Mouse (Mus musculus): ENCODE measurements around the gene Pqlc2. TPM values are rescaled to one million over a fixed set of nuclear protein-coding genes. Genes with fewer than 3 reads are reported as not detected.

Gene Pqlc2
- total RNA-seq, 2 experiments from 2014 or later = 11.9 to 16.8 TPM

Small RNA genes lying within 50 kb of the gene (microRNA-seq; reads per million reads assigned to microRNA genes)
- 0 reads per million in 2 experiments for gene Gm24245
- 0.23 to 2.3 reads per million in 2 experiments for gene Gm25732

Other genes starting within 250 kb of the Pqlc2 start
- 1 to 10 TPM; 7.9 to 8.5 TPM for gene Htr6, start 235.1 kb downstream of the Pqlc2 start, total RNA-seq (2021)
- gene Nbl1, start 217.7 kb downstream of the Pqlc2 start, total RNA-seq (2021) = 10 to 100 TPM; 77.4 to 93.7 TPM
- gene Minos1, start 179.6 kb downstream of the Pqlc2 start, total RNA-seq (2021) = 100 to 1,000 TPM; 212 to 218 TPM
- gene Capzb, start 117.8 kb downstream of the Pqlc2 start, total RNA-seq (2021) = 100 to 1,000 TPM; 406 to 431 TPM
- gene Akr7a5, start within 50 bp of the Pqlc2 start, total RNA-seq (2021) = 10 to 100 TPM; 28.2 to 29.7 TPM
- 10 to 100 TPM; 45.7 to 48.2 TPM for gene Mrto4, start 41.9 kb upstream of the Pqlc2 start, total RNA-seq (2021)
- gene Emc1, start 41.9 kb upstream of the Pqlc2 start, total RNA-seq (2021) = 10 to 100 TPM; 83.6 to 88.6 TPM
- gene Ubr4, start 41.9 kb upstream of the Pqlc2 start, total RNA-seq (2021) = 100 to 1,000 TPM; 154 to 171 TPM
- gene Iffo2, start 219.8 kb upstream of the Pqlc2 start, total RNA-seq (2021) = 10 to 100 TPM; 17.5 to 17.8 TPM

All from layer of hippocampus, postnatal 14 days (tissue).